Mouse (Mus musculus) mouse embryonic stem cell (cell line): ENCODE results near the gene Psme3.

Experiments
- in situ Hi-C, 2 experiments: fragments of 300-500 bp; cut with MboI; formaldehyde crosslinking; loops; 1 replicate in 1 of 2; 3 replicates in 1 of 2; pipeline ENCODE4 v1.14.3; 2019 to 2020; ENCODE audit warnings: low sequenced_read_pairs in 2 of 2, low pct_unique_long_range_greater_than_20kb in 1 of 2, mixed read lengths in 1 of 2; ENCODE audit not compliant: unreplicated experiment in 1 of 2

Gene Psme3

GRCm38 (mm10) chr11:101315665-101316500 lies at the start of gene Psme3:
Psme3 (plus strand) TSS chr11:101316213.
- in situ Hi-C loops: no loop called here

- in situ Hi-C loops: no loop called here
These were observed 46.4 kb upstream of the Psme3 start for GRCm38 (mm10) chr11:101269577-101270116.

GRCm38 (mm10) chr11:101272446-101272845 lies 43.6 kb upstream of the Psme3 start:
- in situ Hi-C loops: no loop called here

GRCm38 (mm10) chr11:101275309-101275708 lies 40.7 kb upstream of the Psme3 start:
- in situ Hi-C loops: no loop called here

GRCm38 (mm10) chr11:101276319-101277070 lies 39.5 kb upstream of the Psme3 start:
- in situ Hi-C loops: no loop called here

GRCm38 (mm10) chr11:101277381-101278222 lies 38.4 kb upstream of the Psme3 start:
- in situ Hi-C loops: no loop called here

- in situ Hi-C loops: no loop called here
These were observed 37.5 kb upstream of the Psme3 start, which contains the start of the genes Cntd1 and Coa3 for GRCm38 (mm10) chr11:101278223-101279192. Cntd1 (plus strand) TSS chr11:101279012. Coa3 (minus strand) TSS chr11:101279114.

- in situ Hi-C loops: no loop called here
These were observed 36.8 kb upstream of the Psme3 start for GRCm38 (mm10) chr11:101279193-101279569.

GRCm38 (mm10) chr11:101280837-101281236 lies 35.2 kb upstream of the Psme3 start:
- in situ Hi-C loops: no loop called here

GRCm38 (mm10) chr11:101282896-101283295 lies 33.1 kb upstream of the Psme3 start:
- in situ Hi-C loops: no loop called here

GRCm38 (mm10) chr11:101283805-101284204 lies 32.2 kb upstream of the Psme3 start:
- in situ Hi-C loops: no loop called here

GRCm38 (mm10) chr11:101287306-101287705 lies 28.7 kb upstream of the Psme3 start:
- in situ Hi-C loops: no loop called here

GRCm38 (mm10) chr11:101291231-101291630 lies 24.8 kb upstream of the Psme3 start:
- in situ Hi-C loops: no loop called here

- in situ Hi-C loops: no loop called here
These were observed 20.8 kb upstream of the Psme3 start for GRCm38 (mm10) chr11:101295191-101295590.

- in situ Hi-C loops: no loop called here
These were observed 15.1 kb upstream of the Psme3 start for GRCm38 (mm10) chr11:101300881-101301280.

- in situ Hi-C loops: no loop called here
These were observed 14.6 kb upstream of the Psme3 start for GRCm38 (mm10) chr11:101301299-101302003.
